Mouse (Mus musculus) thymus, adult 2 months (tissue): Measurements from ENCODE around the gene Pga5.

ENCODE experiments used
- CTCF ChIP-seq: fragments of 200-500 bp; IDR thresholded peaks from 2 replicates; pipeline ENCODE4 v1.5.1; 2012; ENCODE audit warnings: mild to moderate bottlenecking, control low read depth, low read length, moderate library complexity, borderline replicate concordance; ENCODE audit not compliant: control insufficient read depth, poor library complexity, insufficient read depth; ENCODE audit errors: extremely low read depth
- POLR2A ChIP-seq: fragments of 200-500 bp; IDR thresholded peaks from 2 replicates; pipeline ENCODE4 v1.6.1; 2012; ENCODE audit warnings: mild to moderate bottlenecking, low read length, control low read depth, moderate library complexity; ENCODE audit not compliant: control insufficient read depth, poor library complexity, insufficient read depth; ENCODE audit errors: extremely low read depth

- TF ChIP-seq POLR2A (no peak), CTCF (no peak)
Observed at GRCm38 (mm10) chr19:10712194-10712593, 34.3 kb upstream of the Pga5 start.
